Mouse (Mus musculus) lung, embryonic 15.5 days (tissue): ENCODE results near the gene Mylk. TPM values are rescaled to one million over a fixed set of nuclear protein-coding genes. Genes with fewer than 3 reads are reported as not detected.
A peak's percentile ranks its signal among the peaks of the same experiment; 100 is the strongest.

Experiments used
- ATAC-seq: fragments of 200-750 bp; cut with Nextera tagmentation; 2 replicates; pipeline ENCODE4 v1.8.0; 2017; ENCODE audit warnings: moderate number of reproducible peaks, borderline replicate concordance; ENCODE audit not compliant: low FRiP score, low TSS enrichment; ENCODE audit errors: extremely low read depth
- H3K27ac ChIP-seq: fragments of 300-500 bp; sonication (generic); 2 replicates; pipeline ENCODE4 v1.5.1; 2015; ENCODE audit warnings: moderate library complexity, mild to moderate bottlenecking, inconsistent platforms
- H3K27me3 ChIP-seq: fragments of 300-500 bp; sonication (generic); 2 replicates; pipeline ENCODE4 v1.6.1; 2015; ENCODE audit warnings: inconsistent platforms
- H3K36me3 ChIP-seq: fragments of 300-500 bp; sonication (generic); 2 replicates; pipeline ENCODE4 v1.6.1; 2015; ENCODE audit warnings: inconsistent platforms
- H3K4me1 ChIP-seq: fragments of 300-500 bp; sonication (generic); 2 replicates; pipeline ENCODE4 v1.6.1; 2015; ENCODE audit warnings: inconsistent platforms
- H3K4me2 ChIP-seq: fragments of 300-500 bp; sonication (generic); 2 replicates; pipeline ENCODE4 v1.6.1; 2015; ENCODE audit warnings: inconsistent platforms, mild to moderate bottlenecking, moderate library complexity
- H3K4me3 ChIP-seq: fragments of 300-500 bp; sonication (generic); 2 replicates; pipeline ENCODE4 v1.5.1; 2015; ENCODE audit warnings: mild to moderate bottlenecking, inconsistent platforms
- H3K9ac ChIP-seq: fragments of 300-500 bp; sonication (generic); 2 replicates; pipeline ENCODE4 v1.6.1; 2015; ENCODE audit warnings: inconsistent platforms
- H3K9me3 ChIP-seq: fragments of 300-500 bp; sonication (generic); 2 replicates; pipeline ENCODE4 v1.6.1; 2016; ENCODE audit warnings: inconsistent platforms
- WGBS: fragments of 180-500 bp; shearing (Covaris S2); methylation state at CpG from one replicate; pipeline ENCODE4 v1.1.7; 2015; 5-methylcytosine and 5-hydroxymethylcytosine counted together
- polyA plus RNA-seq: library from polyadenylated mRNA; unstranded; fragments of >200 nt; fragmentation: Nextera tagmentation; extraction: Ambion mirVana; gene quantifications from 2 replicates; pipeline ENCODE4 v1.2.1, GENCODE M21; 2015

Mylk gene
- polyA plus RNA-seq, 1 experiment from 2014 or later: 147 TPM

GRCm38 (mm10) chr16:34934486-34934885 lies 189.5 kb downstream of the Mylk start:
- no peak overlapping the region for H3K4me2 ChIP-seq
- WGBS: 61% methylated on average over 6 of the region's 6 CpGs
- H3K4me3 ChIP-seq: no peak overlapping the region
- no peak for ATAC-seq
- H3K4me1 ChIP-seq: peaks cover 88% of the 10 kb centered on the region
- H3K9me3 ChIP-seq: no peaks in the 10 kb centered on the region
- no peak overlapping the region for H3K9ac ChIP-seq
- no peaks in the 10 kb centered on the region for H3K27me3 ChIP-seq
- H3K27ac ChIP-seq: 0 out of 2 replicates have a peak overlapping the region, but pooled peaks have one; percentile 66
- H3K36me3 ChIP-seq: peaks cover 21% of the 10 kb centered on the region; the same call in 1 of the 2 replicates

- Histone ChIP-seq H3K4me3 (no peak overlapping the region), H3K9me3 (no peaks in the 10 kb centered on the region), H3K36me3 (peaks cover 21% of the 10 kb centered on the region; the same call in 1 of the 2 replicates), H3K4me1 (peaks cover 88% of the 10 kb centered on the region), H3K27ac (peak overlapping the region; percentile 66), H3K9ac (no peak overlapping the region), H3K4me2 (no peak overlapping the region), H3K27me3 (no peaks in the 10 kb centered on the region)
- no peak for ATAC-seq
- 38% methylated on average over 9 of the region's 9 CpGs for WGBS
Observed at GRCm38 (mm10) chr16:34935514-34936338, 190.7 kb downstream of the Mylk start.

- H3K27me3 ChIP-seq: no peaks in the 10 kb centered on the region
- H3K36me3 ChIP-seq: peaks cover 25% of the 10 kb centered on the region
- H3K9me3 ChIP-seq: no peaks in the 10 kb centered on the region
- H3K4me2 ChIP-seq: no peak overlapping the region
- H3K27ac ChIP-seq: peak overlapping the region; percentile 66
- no peak for ATAC-seq
- H3K4me1 ChIP-seq: peaks cover 82% of the 10 kb centered on the region
- 22% methylated on average over 9 of the region's 9 CpGs for WGBS
- H3K9ac ChIP-seq: no peak overlapping the region; the same call in 1 of the 2 replicates
- no peak overlapping the region for H3K4me3 ChIP-seq
Observed at GRCm38 (mm10) chr16:34936339-34936810, 191.4 kb downstream of the Mylk start.

- WGBS: 16% methylated on average over 4 of the region's 4 CpGs
- no peak overlapping the region for H3K9ac ChIP-seq
Observed at GRCm38 (mm10) chr16:34937611-34938010, 192.6 kb downstream of the Mylk start.

GRCm38 (mm10) chr16:34938248-34938647 lies 193.2 kb downstream of the Mylk start:
- H3K27me3 ChIP-seq: no peaks in the 10 kb centered on the region
- H3K9me3 ChIP-seq: no peaks in the 10 kb centered on the region
- H3K4me1 ChIP-seq: peaks cover 71% of the 10 kb centered on the region
- WGBS: 70% methylated on average over 2 of the region's 2 CpGs
- no peak overlapping the region for H3K9ac ChIP-seq
- no peak for ATAC-seq
- peaks cover 27% of the 10 kb centered on the region for H3K36me3 ChIP-seq
- H3K27ac ChIP-seq: peak overlapping the region; percentile 66
- H3K4me2 ChIP-seq: no peak overlapping the region
- H3K4me3 ChIP-seq: no peak overlapping the region

More at GRCm38 (mm10) chr16:34937611-34938010, 192.6 kb downstream of the Mylk start:
- Histone ChIP-seq H3K4me1 (peaks cover 76% of the 10 kb centered on the region), H3K4me2 (no peak overlapping the region), H3K27ac (peak overlapping the region; percentile 66), H3K9me3 (no peaks in the 10 kb centered on the region), H3K36me3 (peaks cover 27% of the 10 kb centered on the region), H3K27me3 (no peaks in the 10 kb centered on the region), H3K4me3 (no peak overlapping the region)
- ATAC-seq: peak; percentile 56

GRCm38 (mm10) chr16:34939951-34940350 lies 194.9 kb downstream of the Mylk start:
- peaks cover 57% of the 10 kb centered on the region for H3K4me1 ChIP-seq

GRCm38 (mm10) chr16:34940363-34940762 lies 195.4 kb downstream of the Mylk start:
- Histone ChIP-seq H3K4me1 (peaks cover 57% of the 10 kb centered on the region), H3K27me3 (no peaks in the 10 kb centered on the region), H3K9ac (no peak overlapping the region), H3K9me3 (no peaks in the 10 kb centered on the region), H3K27ac (peak overlapping the region; percentile 27), H3K4me2 (no peak overlapping the region), H3K4me3 (no peak overlapping the region), H3K36me3 (peaks cover 42% of the 10 kb centered on the region)
- ATAC-seq: no peak
- 41% methylated on average over 5 of the region's 5 CpGs for WGBS

More at GRCm38 (mm10) chr16:34939951-34940350, 194.9 kb downstream of the Mylk start:
- Histone ChIP-seq H3K9me3 (no peaks in the 10 kb centered on the region), H3K4me2 (no peak overlapping the region), H3K36me3 (peaks cover 38% of the 10 kb centered on the region), H3K4me3 (no peak overlapping the region), H3K27me3 (no peaks in the 10 kb centered on the region), H3K9ac (no peak overlapping the region), H3K27ac (peak overlapping the region; percentile 27; the same call in 1 of the 2 replicates)
- ATAC-seq: no peak
- 36% methylated on average over 5 of the region's 5 CpGs for WGBS

- H3K4me1 ChIP-seq: peaks cover 43% of the 10 kb centered on the region
- H3K27ac ChIP-seq: no peak overlapping the region
- no peak overlapping the region for H3K4me2 ChIP-seq
Observed at GRCm38 (mm10) chr16:34941915-34942314, 196.9 kb downstream of the Mylk start.

GRCm38 (mm10) chr16:34946301-34946700 lies 201.3 kb downstream of the Mylk start:
- Histone ChIP-seq H3K36me3 (peaks cover 31% of the 10 kb centered on the region), H3K9ac (no peak overlapping the region), H3K4me3 (no peak overlapping the region), H3K4me1 (0 out of 2 replicates have a peak, but pooled peaks cover 8% of the 10 kb centered on the region), H3K4me2 (no peak overlapping the region), H3K27me3 (no peaks in the 10 kb centered on the region), H3K9me3 (no peaks in the 10 kb centered on the region), H3K27ac (no peak overlapping the region)
- no peak for ATAC-seq
- WGBS: 89% methylated on average over 3 of the region's 3 CpGs

More at GRCm38 (mm10) chr16:34941915-34942314, 196.9 kb downstream of the Mylk start:
- Histone ChIP-seq H3K27me3 (no peaks in the 10 kb centered on the region), H3K36me3 (peaks cover 43% of the 10 kb centered on the region), H3K9ac (no peak overlapping the region), H3K9me3 (no peaks in the 10 kb centered on the region), H3K4me3 (no peak overlapping the region)
- no peak for ATAC-seq
- WGBS: 52% methylated on average over 3 of the region's 3 CpGs

GRCm38 (mm10) chr16:34950935-34951334 lies 205.9 kb downstream of the Mylk start:
- Histone ChIP-seq H3K4me1 (peaks cover 9% of the 10 kb centered on the region; the same call in 1 of the 2 replicates), H3K4me3 (no peak overlapping the region), H3K36me3 (peaks cover 29% of the 10 kb centered on the region), H3K9me3 (no peaks in the 10 kb centered on the region), H3K9ac (no peak overlapping the region), H3K4me2 (no peak overlapping the region), H3K27me3 (no peaks in the 10 kb centered on the region), H3K27ac (no peak overlapping the region)
- no peak for ATAC-seq
- WGBS: 82% methylated on average over 9 of the region's 9 CpGs

GRCm38 (mm10) chr16:34952254-34952653 lies 207.2 kb downstream of the Mylk start:
- ATAC-seq: no peak
- no peak overlapping the region for H3K9ac ChIP-seq

GRCm38 (mm10) chr16:34952798-34953197 lies 207.8 kb downstream of the Mylk start:
- Histone ChIP-seq H3K9ac (no peak overlapping the region), H3K9me3 (no peaks in the 10 kb centered on the region), H3K4me1 (peaks cover 22% of the 10 kb centered on the region), H3K27ac (peak overlapping the region; percentile 25), H3K36me3 (peaks cover 41% of the 10 kb centered on the region), H3K4me2 (no peak overlapping the region), H3K4me3 (no peak overlapping the region), H3K27me3 (no peaks in the 10 kb centered on the region)
- 78% methylated on average over 3 of the region's 3 CpGs for WGBS
- no peak for ATAC-seq

More at GRCm38 (mm10) chr16:34952254-34952653, 207.2 kb downstream of the Mylk start:
- H3K27me3 ChIP-seq: no peaks in the 10 kb centered on the region
- H3K4me1 ChIP-seq: peaks cover 17% of the 10 kb centered on the region
- H3K27ac ChIP-seq: peak overlapping the region; percentile 34
- 55% methylated on average over 5 of the region's 5 CpGs for WGBS
- H3K36me3 ChIP-seq: peaks cover 41% of the 10 kb centered on the region
- no peak overlapping the region for H3K4me3 ChIP-seq
- H3K9me3 ChIP-seq: no peaks in the 10 kb centered on the region
- no peak overlapping the region for H3K4me2 ChIP-seq
